Comparison of ENCODE assay signal across 15 mouse cellular contexts in the genomic region with DNA sequence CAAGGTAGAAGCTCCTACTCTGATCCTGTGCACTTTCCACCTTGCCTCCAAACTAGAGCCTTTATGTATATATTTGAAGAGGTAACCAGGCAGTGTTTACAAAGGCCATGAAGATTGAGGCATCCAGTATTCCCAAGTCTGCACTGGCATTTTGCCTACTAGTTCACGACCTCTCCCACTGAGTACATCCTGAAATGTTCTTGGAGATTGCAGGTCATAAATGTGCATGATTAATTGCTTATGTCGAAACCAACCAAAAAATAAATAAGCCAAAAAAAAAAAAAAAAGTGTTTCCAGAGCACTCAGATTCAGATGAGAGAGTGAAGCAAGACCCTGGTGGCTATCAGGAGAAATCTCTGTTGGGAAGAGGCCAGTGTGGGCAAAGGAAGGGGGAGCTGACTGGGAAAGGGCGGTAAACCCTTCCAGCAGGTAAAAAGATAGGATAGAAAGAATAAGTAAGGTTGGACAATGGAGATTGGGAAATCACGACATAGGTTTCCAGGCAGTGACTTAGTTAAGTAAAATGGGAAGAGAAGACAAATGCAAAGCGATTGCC.
DNase-seq lines count a peak whose midpoint lies in the region; ATAC-seq and TF ChIP-seq lines count a peak whose summit lies in the region.
"Had no signal": no experiment of that assay in that cellular context is flagged by ENCODE, and none has a peak within 500 bp of the region (broad histone marks: within the 10 kb centered on the region; RNA-seq: fewer than 3 reads in every experiment).

No protein-coding gene starts in this region.

- no peaks in the 10 kb centered on the region for H3K79me3 ChIP-seq in C2C12 (ENCODE audit: low read depth)

- H3K4me2 ChIP-seq in liver, embryonic 16.5 days (ENCODE audit: low read depth, low read length): no peak overlapping the region
- H3K4me2 ChIP-seq in liver, embryonic 11.5 days: no peak overlapping the region
- no peak overlapping the region for H3K4me2 ChIP-seq in intestine, postnatal 0 days (replicated peaks; ENCODE audit: low read depth)
- H3K4me2 ChIP-seq: embryonic facial prominence, embryonic 13.5 days; forebrain, embryonic 12.5 days had no signal

- no peak overlapping the region for H3K9ac ChIP-seq in liver, embryonic 16.5 days (ENCODE audit: low read depth, low read length)
- H3K9ac ChIP-seq in liver, embryonic 11.5 days (ENCODE audit: low read depth, low read length): no peak overlapping the region
- H3K9ac ChIP-seq in intestine, postnatal 0 days (ENCODE audit: low read depth, low read length): no peak overlapping the region
- H3K9ac ChIP-seq: embryonic facial prominence, embryonic 13.5 days; forebrain, embryonic 12.5 days; liver, embryonic 14.5 days had no signal

- DNase-seq in liver, embryonic 11.5 days (ENCODE audit: low spot score): no peak
- peak; percentile 62 for DNase-seq in adrenal gland, postnatal 10 days
- no peak for DNase-seq in cerebellum, postnatal 14 days
- no peak for DNase-seq in left cerebral cortex, postnatal 10 days (ENCODE audit: extremely low spot score in 1 of 2, low spot score in 2 of 2)
- DNase-seq in layer of hippocampus, postnatal 14 days (ENCODE audit: low spot score in 2 of 2): no peak
- DNase-seq: cerebellum, adult 11 months; thymus, postnatal 14 days had no signal

- no peaks in the 10 kb centered on the region for H3K27me3 ChIP-seq in liver, embryonic 16.5 days (ENCODE audit: control insufficient read depth, insufficient read depth, low read depth, low read length)
- no peaks in the 10 kb centered on the region for H3K27me3 ChIP-seq in liver, embryonic 11.5 days (replicated peaks; ENCODE audit: control insufficient read depth, insufficient read depth, low read length)
- H3K27me3 ChIP-seq in C2C12 (ENCODE audit: control insufficient read depth, insufficient read depth, insufficient read length): no peaks in the 10 kb centered on the region
- H3K27me3 ChIP-seq in intestine, postnatal 0 days (replicated peaks; ENCODE audit: control insufficient read depth, insufficient read depth, low read length): no peaks in the 10 kb centered on the region
- H3K27me3 ChIP-seq: embryonic facial prominence, embryonic 13.5 days; forebrain, embryonic 12.5 days had no signal

- H3K4me3 ChIP-seq in liver, embryonic 16.5 days (ENCODE audit: low read depth, low read length): no peak overlapping the region
- H3K4me3 ChIP-seq in liver, embryonic 11.5 days (ENCODE audit: low read depth, low read length): no peak overlapping the region
- no peak overlapping the region for H3K4me3 ChIP-seq in C2C12 (ENCODE audit: insufficient read depth, poor library complexity, severe bottlenecking)
- no peak overlapping the region for H3K4me3 ChIP-seq in intestine, postnatal 0 days (ENCODE audit: low read depth, low read length)
- H3K4me3 ChIP-seq: embryonic facial prominence, embryonic 13.5 days; forebrain, embryonic 12.5 days; midbrain, embryonic 10.5 days had no signal

- no peaks in the 10 kb centered on the region for H3K9me3 ChIP-seq in liver, embryonic 16.5 days (replicated peaks; ENCODE audit: control insufficient read depth, low read length)
- no peaks in the 10 kb centered on the region for H3K9me3 ChIP-seq in liver, embryonic 11.5 days (ENCODE audit: control insufficient read depth, low read length)
- H3K9me3 ChIP-seq in intestine, postnatal 0 days (ENCODE audit: control insufficient read depth): no peaks in the 10 kb centered on the region
- H3K9me3 ChIP-seq: embryonic facial prominence, embryonic 13.5 days; forebrain, embryonic 12.5 days; midbrain, embryonic 10.5 days had no signal

- intact Hi-C loops in left cerebral cortex, postnatal 10 days (cut with DNase I): no loop called here

- TF ChIP-seq CTCF in C2C12 (IDR thresholded peaks at IDR 0.05; ENCODE audit: control insufficient read depth, insufficient read depth, insufficient read length): no peak
- TF ChIP-seq CTCF in intestine, postnatal 0 days (IDR thresholded peaks at IDR 0.05; ENCODE audit: low read depth): no peak

- no peaks in the 10 kb centered on the region for H3K36me3 ChIP-seq in liver, embryonic 16.5 days (ENCODE audit: control insufficient read depth, insufficient read depth)
- H3K36me3 ChIP-seq in liver, embryonic 11.5 days (ENCODE audit: control insufficient read depth, insufficient read depth, low read length): no peaks in the 10 kb centered on the region
- H3K36me3 ChIP-seq in C2C12 (ENCODE audit: control insufficient read depth, insufficient read depth): no peaks in the 10 kb centered on the region
- H3K36me3 ChIP-seq in intestine, postnatal 0 days (ENCODE audit: control insufficient read depth, insufficient read depth): no peaks in the 10 kb centered on the region
- H3K36me3 ChIP-seq: embryonic facial prominence, embryonic 13.5 days; forebrain, embryonic 12.5 days; midbrain, embryonic 10.5 days had no signal

- no peak overlapping the region for H3ac ChIP-seq in C2C12 (ENCODE audit: control insufficient read depth, insufficient read length, low read depth)

- H3K4me1 ChIP-seq in liver, embryonic 16.5 days (ENCODE audit: control insufficient read depth, low read depth, low read length): no peaks in the 10 kb centered on the region
- H3K4me1 ChIP-seq in liver, embryonic 11.5 days (replicated peaks; ENCODE audit: control insufficient read depth, insufficient read depth, low read length): no peaks in the 10 kb centered on the region
- H3K4me1 ChIP-seq in intestine, postnatal 0 days (replicated peaks; ENCODE audit: control insufficient read depth, insufficient read depth, low read length): no peaks in the 10 kb centered on the region
- H3K4me1 ChIP-seq: embryonic facial prominence, embryonic 13.5 days; forebrain, embryonic 12.5 days; midbrain, embryonic 10.5 days had no signal

- peak; percentile 52; the same call in 1 of the 2 replicates for ATAC-seq in liver, embryonic 16.5 days (ENCODE audit: low read depth)
- no peak for ATAC-seq in liver, embryonic 11.5 days (replicated peaks; ENCODE audit: low FRiP score)
- ATAC-seq in intestine, postnatal 0 days: 0 out of 2 replicates have a peak, but pooled peaks have one; percentile 28
- ATAC-seq: hindbrain, postnatal 0 days had no signal

- no peak overlapping the region for H3K27ac ChIP-seq in liver, embryonic 16.5 days (ENCODE audit: low read length)
- H3K27ac ChIP-seq in liver, embryonic 11.5 days (ENCODE audit: low read depth, low read length): no peak overlapping the region
- no peak overlapping the region for H3K27ac ChIP-seq in intestine, postnatal 0 days (ENCODE audit: low read depth, low read length)
- H3K27ac ChIP-seq: embryonic facial prominence, embryonic 13.5 days; forebrain, embryonic 12.5 days; hindbrain, postnatal 0 days; liver, embryonic 14.5 days; midbrain, embryonic 10.5 days had no signal

- WGBS in liver, embryonic 16.5 days (ENCODE audit: insufficient replicate concordance): 47% methylated on average over 5 of the region's 5 CpGs
- WGBS in liver, embryonic 11.5 days: 70% methylated on average over 5 of the region's 5 CpGs
- 46% methylated on average over 5 of the region's 5 CpGs for WGBS in intestine, postnatal 0 days

- H3K79me2 ChIP-seq in C2C12 (ENCODE audit: control insufficient read depth, insufficient read depth): no peaks in the 10 kb centered on the region

TF ChIP-seq in C2C12, 6 proteins besides CTCF, POLR2A, EP300 and RAD21:
- TF ChIP-seq MYOD1 (IDR thresholded peaks at IDR 0.05; ENCODE audit: control insufficient read depth, insufficient read length, low read depth) (no peak), CEBPB (IDR thresholded peaks at IDR 0.05; ENCODE audit: low read depth) (peak; percentile 41), FOSL1 (IDR thresholded peaks at IDR 0.05; ENCODE audit: insufficient read depth, low read length, poor library complexity, severe bottlenecking) (no peak)
TF ChIP-seq in C2C12: peak in this region for 1.
